In genomic region chr10:120745138-120745856, GRCm38 (mm10) we compare ENCODE assay signal across 8 mouse cellular contexts.
A peak's percentile ranks its signal among the peaks of the same experiment; 100 is the strongest.
DNase-seq lines count a peak whose midpoint lies in the region; ATAC-seq lines count a peak whose summit lies in the region.

No protein-coding gene starts in this region.

- H3K4me3 ChIP-seq in embryonic facial prominence, embryonic 11.5 days (ENCODE audit: low read depth, low read length), result peak overlapping the region; percentile 24
- peak overlapping the region; percentile 36 for H3K4me3 ChIP-seq in intestine, embryonic 16.5 days (ENCODE audit: low read length)

- H3K9ac ChIP-seq in embryonic facial prominence, embryonic 11.5 days (replicated peaks; ENCODE audit: low read length), result peak overlapping the region; percentile 72
- H3K9ac ChIP-seq in intestine, embryonic 16.5 days (ENCODE audit: low read depth, low read length), result peak overlapping the region; percentile 65

- H3K27me3 ChIP-seq in embryonic facial prominence, embryonic 11.5 days (ENCODE audit: control insufficient read depth, insufficient read depth, low read length), result no peaks in the 10 kb centered on the region
- H3K27me3 ChIP-seq in intestine, embryonic 16.5 days (replicated peaks; ENCODE audit: control insufficient read depth, insufficient read depth, low read length), result no peaks in the 10 kb centered on the region

- H3K27ac ChIP-seq in embryonic facial prominence, embryonic 11.5 days (replicated peaks; ENCODE audit: low read depth, low read length), result peak overlapping the region; percentile 95
- peak overlapping the region; percentile 63 for H3K27ac ChIP-seq in intestine, embryonic 16.5 days (ENCODE audit: low read length)

- WGBS in embryonic facial prominence, embryonic 11.5 days, result 5% methylated on average over 18 of the region's 18 CpGs
- 9% methylated on average over 18 of the region's 18 CpGs for WGBS in intestine, embryonic 16.5 days

- intact Hi-C loops in left cerebral cortex, postnatal 14 days (cut with DNase I), result no loop called here

- no peaks in the 10 kb centered on the region for H3K9me3 ChIP-seq in embryonic facial prominence, embryonic 11.5 days (replicated peaks; ENCODE audit: control insufficient read depth, low read length)
- H3K9me3 ChIP-seq in intestine, embryonic 16.5 days (ENCODE audit: control insufficient read depth, low read length), result no peaks in the 10 kb centered on the region

- no peaks in the 10 kb centered on the region; the same call in 1 of the 2 replicates for H3K4me1 ChIP-seq in embryonic facial prominence, embryonic 11.5 days (ENCODE audit: control insufficient read depth, insufficient read depth, low read length)
- H3K4me1 ChIP-seq in intestine, embryonic 16.5 days (ENCODE audit: control insufficient read depth, insufficient read depth, low read length), result peaks cover 12% of the 10 kb centered on the region

- peak; percentile 92 for ATAC-seq in embryonic facial prominence, embryonic 11.5 days (replicated peaks; ENCODE audit: insufficient number of reproducible peaks, low FRiP score, low TSS enrichment, low read depth)
- ATAC-seq in intestine, embryonic 16.5 days, result peak; percentile 92
- ATAC-seq in megakaryocyte, adult 5-6 weeks (ENCODE audit: poor library complexity, severe bottlenecking), result peak; percentile 34; the same call in 1 of the 2 replicates

- no peaks in the 10 kb centered on the region for H3K36me3 ChIP-seq in embryonic facial prominence, embryonic 11.5 days (replicated peaks; ENCODE audit: control insufficient read depth, insufficient read depth, low read depth, low read length)
- no peaks in the 10 kb centered on the region for H3K36me3 ChIP-seq in intestine, embryonic 16.5 days (ENCODE audit: control insufficient read depth, insufficient read depth, low read length)

- DNase-seq in adrenal gland, postnatal 36 days, result peak; percentile 70 to 82
- peak; percentile 87 for DNase-seq in embryonic facial prominence, embryonic 11.5 days (ENCODE audit: low spot score)
- DNase-seq in heart, adult 18-20 months, result peak; percentile 67 to 74
- peak; percentile 26 to 60 for DNase-seq in left cerebral cortex, postnatal 14 days (ENCODE audit: low spot score in 2 of 2)
- DNase-seq in right cerebral cortex, postnatal 14 days, result peak; percentile 28
- DNase-seq in spleen, adult 12 weeks (ENCODE audit: low spot score), result no peak

- H3K4me2 ChIP-seq in embryonic facial prominence, embryonic 11.5 days (ENCODE audit: low read depth, low read length), result peak overlapping the region; percentile 57
- H3K4me2 ChIP-seq in intestine, embryonic 16.5 days (ENCODE audit: low read depth, low read length), result peak overlapping the region; percentile 70

Comparison
In these comparisons a context has a peak if more than half of its experiments do, and no peak if none do; other contexts are left out.
1. ATAC-seq: peak in every context shown above with its lines; median percentile 92 in embryonic facial prominence, embryonic 11.5 days; 92 in intestine, embryonic 16.5 days; 34 in megakaryocyte, adult 5-6 weeks.